Mouse (Mus musculus) thymus, adult 2 months (tissue): ENCODE data around the gene Slc17a6.

ENCODE experiments used
- CTCF ChIP-seq: fragments of 200-500 bp; IDR thresholded peaks from 2 replicates; pipeline ENCODE4 v1.5.1; 2012; ENCODE audit warnings: mild to moderate bottlenecking, control low read depth, low read length, moderate library complexity, borderline replicate concordance; ENCODE audit not compliant: control insufficient read depth, poor library complexity, insufficient read depth; ENCODE audit errors: extremely low read depth
- POLR2A ChIP-seq: fragments of 200-500 bp; IDR thresholded peaks from 2 replicates; pipeline ENCODE4 v1.6.1; 2012; ENCODE audit warnings: mild to moderate bottlenecking, low read length, control low read depth, moderate library complexity; ENCODE audit not compliant: control insufficient read depth, poor library complexity, insufficient read depth; ENCODE audit errors: extremely low read depth

DNA sequence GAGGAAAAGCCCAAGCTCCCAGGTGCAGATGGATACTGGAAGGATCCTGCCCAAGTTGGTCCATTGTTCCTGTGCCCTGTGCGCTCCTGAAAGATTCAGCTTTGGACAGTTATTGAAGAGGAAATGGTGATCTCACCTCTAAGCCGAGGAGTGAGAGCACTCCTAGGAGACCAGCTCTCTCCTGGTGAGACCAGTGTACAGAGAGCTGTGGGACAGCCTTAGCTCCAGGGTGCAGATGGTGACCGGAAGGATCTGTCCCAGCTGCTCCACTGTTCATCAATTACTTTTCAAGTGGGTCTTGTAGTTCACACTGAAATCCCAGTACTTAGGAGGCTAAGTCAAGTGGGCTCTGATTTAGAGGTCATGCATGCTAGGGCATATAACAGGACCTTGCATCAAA, 35.3 kb downstream of the Slc17a6 start:
- TF ChIP-seq CTCF (no peak), POLR2A (no peak)
